Mouse (Mus musculus) kidney, embryonic 14.5 days (tissue): ENCODE data around the gene Spx. TPM values are rescaled to one million over a fixed set of nuclear protein-coding genes. Genes with fewer than 3 reads are reported as not detected.

Experiments
- ATAC-seq: fragments of 200-750 bp; cut with Nextera tagmentation; 2 replicates; pipeline ENCODE4 v1.8.0; 2017; ENCODE audit warnings: moderate number of reproducible peaks, mild to moderate bottlenecking, moderate TSS enrichment, moderate library complexity; ENCODE audit not compliant: low FRiP score, low TSS enrichment
- H3K27ac ChIP-seq: fragments of 300-500 bp; sonication (generic); 2 replicates; pipeline ENCODE4 v1.5.1; 2014; ENCODE audit warnings: low read depth, mild to moderate bottlenecking, low read length, moderate library complexity, mixed read lengths
- H3K27me3 ChIP-seq: fragments of 300-500 bp; sonication (generic); 2 replicates; pipeline ENCODE4 v1.6.1; 2014; ENCODE audit warnings: mild to moderate bottlenecking, low read length; ENCODE audit not compliant: control insufficient read depth, insufficient read depth
- H3K36me3 ChIP-seq: fragments of 300-500 bp; sonication (generic); 2 replicates; pipeline ENCODE4 v1.6.1; 2014; ENCODE audit warnings: low read length, mixed read lengths; ENCODE audit not compliant: control insufficient read depth, insufficient read depth
- H3K4me1 ChIP-seq: fragments of 300-500 bp; sonication (generic); 2 replicates; pipeline ENCODE4 v1.6.1; 2014; ENCODE audit warnings: low read length, mixed read lengths; ENCODE audit not compliant: control insufficient read depth, insufficient read depth
- H3K4me2 ChIP-seq: fragments of 300-500 bp; sonication (generic); replicated peaks from 2 replicates; pipeline ENCODE4 v1.6.1; 2014; ENCODE audit warnings: low read depth, mild to moderate bottlenecking, low read length
- H3K4me3 ChIP-seq: fragments of 300-500 bp; sonication (generic); 2 replicates; pipeline ENCODE4 v1.5.1; 2014; ENCODE audit warnings: mild to moderate bottlenecking, low read length
- H3K9ac ChIP-seq: fragments of 300-500 bp; sonication (generic); 2 replicates; pipeline ENCODE4 v1.6.1; 2014; ENCODE audit warnings: low read depth, mild to moderate bottlenecking, low read length, moderate library complexity
- H3K9me3 ChIP-seq: fragments of 300-500 bp; sonication (generic); 2 replicates; pipeline ENCODE4 v1.6.1; 2016; ENCODE audit warnings: low read length; ENCODE audit not compliant: control insufficient read depth
- WGBS: fragments of 180-500 bp; shearing (Covaris S2); extraction: QIAGEN DNeasy Blood & Tissue Kit; methylation state at CpG from one replicate; pipeline ENCODE4 v1.1.7; 2014; 5-methylcytosine and 5-hydroxymethylcytosine counted together
- polyA plus RNA-seq: library from polyadenylated mRNA; unstranded; fragments of >200 nt; fragmentation: Nextera tagmentation; extraction: Ambion mirVana; gene quantifications from 2 replicates; pipeline ENCODE4 v1.2.1, GENCODE M21; 2014

Gene Spx
- 0.43 and 0.95 TPM in 2 replicates for polyA plus RNA-seq

DNA sequence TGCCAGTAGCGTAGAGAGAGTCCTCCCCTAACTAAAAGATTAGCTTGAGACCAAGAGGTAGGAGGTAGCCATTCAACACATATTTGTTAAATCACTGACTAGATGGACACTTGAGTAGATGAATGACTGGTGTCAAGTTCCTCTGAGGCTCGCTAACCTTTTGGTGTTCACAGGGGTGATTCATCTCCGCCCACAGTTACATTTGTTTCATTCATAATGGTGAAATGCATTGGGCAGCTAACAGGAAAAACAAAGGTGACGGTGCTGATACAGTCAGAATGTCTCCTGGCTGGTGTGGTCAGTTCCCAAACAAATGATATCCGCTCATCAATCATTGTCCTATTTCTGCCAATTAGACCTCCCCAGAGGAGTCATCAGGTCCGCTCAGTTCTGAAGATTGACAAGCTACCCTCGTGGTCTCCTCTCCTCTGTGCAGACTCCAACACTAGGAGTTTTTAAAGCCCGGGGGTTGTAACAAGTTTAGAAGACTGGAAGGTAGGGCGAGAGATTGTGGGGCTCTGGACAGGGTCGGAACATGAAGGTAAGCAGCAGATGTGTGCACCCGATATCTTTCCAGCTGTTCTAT is at the start of gene Spx:
Gene Spx (plus strand): TSS at position 536 of the 586 bp plus-strand sequence.
- H3K36me3 ChIP-seq: no peaks in the 10 kb centered on the region
- H3K4me1 ChIP-seq: 0 out of 2 replicates have a peak, but pooled peaks cover 3% of the 10 kb centered on the region
- no peak within 1 kb of the TSS for H3K27ac ChIP-seq
- H3K27me3 ChIP-seq: peaks cover 24% of the 10 kb centered on the region
- ATAC-seq: no peak
- no peaks in the 10 kb centered on the region for H3K9me3 ChIP-seq
- H3K9ac ChIP-seq: no peak within 1 kb of the TSS
- H3K4me2 ChIP-seq: peak within 1 kb of the TSS; percentile 65
- peak within 1 kb of the TSS; percentile 40 for H3K4me3 ChIP-seq
- WGBS: 47% methylated on average over 11 of the region's 11 CpGs

DNA sequence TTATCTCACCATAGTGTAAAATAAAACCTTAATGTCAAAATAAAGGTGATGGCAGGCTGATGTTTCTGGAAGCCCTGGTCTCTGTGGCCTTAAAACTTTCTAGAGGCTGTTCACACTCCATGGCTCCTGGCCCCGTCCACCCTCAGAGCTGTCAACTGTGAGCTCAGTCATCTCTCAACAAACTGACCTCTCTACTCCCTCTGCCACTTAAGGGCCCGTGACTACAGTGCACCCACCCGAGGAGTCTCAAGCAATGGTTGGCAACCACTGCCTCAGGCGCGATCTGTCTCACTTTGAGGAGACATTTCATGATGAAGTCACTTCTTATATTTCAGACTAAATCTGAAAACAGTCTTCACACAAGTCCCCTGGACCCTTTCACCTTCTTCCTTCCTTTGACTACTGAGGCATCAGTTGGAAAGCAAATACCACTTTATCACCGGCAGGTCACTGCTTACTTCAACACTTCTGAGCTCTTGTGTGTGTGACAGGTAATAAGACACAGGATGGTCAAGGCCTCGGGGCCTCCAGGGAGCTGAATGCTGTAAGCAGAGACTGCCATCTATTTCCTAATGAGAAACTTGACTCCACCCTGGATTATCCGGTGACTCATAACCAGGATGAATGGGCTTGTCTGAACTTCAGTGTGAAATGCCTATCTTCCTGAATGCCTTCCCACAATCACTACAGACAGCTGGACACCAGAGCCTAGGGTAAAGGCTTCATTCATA is 47.3 kb upstream of the Spx start:
- Histone ChIP-seq H3K4me1 (no peaks in the 10 kb centered on the region), H3K27me3 (no peaks in the 10 kb centered on the region), H3K4me3 (no peak overlapping the region), H3K4me2 (no peak overlapping the region), H3K9ac (no peak overlapping the region), H3K36me3 (peaks cover 38% of the 10 kb centered on the region), H3K9me3 (no peaks in the 10 kb centered on the region), H3K27ac (no peak overlapping the region)
- WGBS: 63% methylated on average over 8 of the region's 8 CpGs
- peak; percentile 83 for ATAC-seq

DNA sequence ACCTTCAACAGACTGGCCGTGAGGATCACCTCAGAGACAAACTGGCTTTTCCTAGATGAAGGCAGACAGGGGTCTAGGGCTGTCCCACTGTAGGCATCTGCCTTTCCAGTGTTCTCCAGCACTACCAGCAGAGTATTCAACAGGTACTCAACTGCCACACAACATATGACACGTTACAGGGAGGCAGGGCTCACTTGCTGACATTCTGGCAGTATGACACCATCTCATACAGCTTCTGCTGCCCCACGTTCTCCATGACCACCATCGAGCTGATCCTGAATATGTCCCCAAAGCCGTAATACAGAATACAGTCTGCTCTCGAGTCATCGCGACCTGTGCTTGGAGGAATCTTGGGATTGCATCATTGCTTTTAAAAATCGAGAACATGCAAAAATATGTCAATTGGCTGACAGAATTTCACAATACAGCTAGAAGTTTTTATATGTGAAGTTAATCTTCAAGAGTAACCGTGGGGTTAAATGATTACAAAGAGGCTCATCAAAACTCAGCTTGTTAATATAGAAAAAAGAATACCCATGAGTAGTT is 46.7 kb upstream of the Spx start:
- H3K27me3 ChIP-seq: no peaks in the 10 kb centered on the region
- no peak overlapping the region for H3K4me2 ChIP-seq
- 0 out of 2 replicates have a peak, but pooled peaks have one; percentile 8 for ATAC-seq
- no peak overlapping the region for H3K27ac ChIP-seq
- H3K4me3 ChIP-seq: no peak overlapping the region
- no peaks in the 10 kb centered on the region for H3K9me3 ChIP-seq
- 92% methylated on average over 10 of the region's 10 CpGs for WGBS
- peaks cover 33% of the 10 kb centered on the region for H3K36me3 ChIP-seq
- no peaks in the 10 kb centered on the region for H3K4me1 ChIP-seq
- H3K9ac ChIP-seq: no peak overlapping the region

DNA sequence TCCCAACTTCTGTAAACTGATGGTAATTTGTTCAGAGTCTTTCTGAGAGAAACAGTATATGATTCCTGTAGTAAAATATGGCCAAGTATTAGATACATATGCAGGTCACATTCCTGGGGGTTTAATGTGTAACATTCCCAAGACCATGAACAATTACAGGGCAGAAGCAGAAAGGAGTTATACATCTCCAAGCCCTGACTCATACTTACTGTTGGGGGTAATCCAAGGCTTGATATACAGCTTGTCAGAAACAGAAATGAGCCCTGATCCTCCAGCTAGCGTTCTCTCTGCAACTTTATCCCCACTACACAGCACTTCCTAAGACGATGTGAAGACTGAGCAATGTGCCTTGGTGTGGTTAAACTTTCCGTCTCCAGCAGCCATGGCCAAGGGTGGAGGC is 45.7 kb upstream of the Spx start:
- Histone ChIP-seq H3K27me3 (no peaks in the 10 kb centered on the region), H3K4me1 (no peaks in the 10 kb centered on the region), H3K9me3 (no peaks in the 10 kb centered on the region), H3K4me3 (no peak overlapping the region), H3K4me2 (no peak overlapping the region), H3K27ac (no peak overlapping the region), H3K36me3 (peaks cover 34% of the 10 kb centered on the region; the same call in 1 of the 2 replicates), H3K9ac (no peak overlapping the region)
- 85% methylated on average over 3 of the region's 3 CpGs for WGBS
- no peak for ATAC-seq

DNA sequence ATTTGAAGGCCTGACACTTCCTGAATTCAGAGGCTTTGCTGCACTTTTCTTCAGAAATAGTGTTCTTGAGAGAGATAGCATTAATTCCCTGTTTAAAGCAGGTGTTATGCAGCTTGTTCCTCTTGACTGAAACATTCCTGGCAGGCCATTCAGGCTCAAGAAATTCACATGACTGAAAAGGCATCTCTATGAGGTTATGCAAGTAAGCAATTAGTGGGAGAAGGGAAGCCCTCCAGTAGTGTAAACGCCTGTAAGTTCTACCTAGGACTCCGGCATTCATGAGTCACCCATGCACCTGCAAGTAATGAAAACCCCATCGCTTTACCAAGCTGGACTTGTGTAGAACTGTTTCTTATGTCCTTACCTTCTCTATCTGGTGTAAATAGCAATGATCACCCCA is 43.7 kb upstream of the Spx start:
- no peak overlapping the region for H3K4me2 ChIP-seq
- no peak overlapping the region for H3K4me3 ChIP-seq
- H3K9me3 ChIP-seq: no peaks in the 10 kb centered on the region
- no peak overlapping the region for H3K27ac ChIP-seq
- no peak for ATAC-seq
- H3K4me1 ChIP-seq: no peaks in the 10 kb centered on the region
- no peak overlapping the region for H3K9ac ChIP-seq
- H3K27me3 ChIP-seq: no peaks in the 10 kb centered on the region
- 92% methylated on average over 3 of the region's 3 CpGs for WGBS
- H3K36me3 ChIP-seq: peaks cover 31% of the 10 kb centered on the region; the same call in 1 of the 2 replicates

DNA sequence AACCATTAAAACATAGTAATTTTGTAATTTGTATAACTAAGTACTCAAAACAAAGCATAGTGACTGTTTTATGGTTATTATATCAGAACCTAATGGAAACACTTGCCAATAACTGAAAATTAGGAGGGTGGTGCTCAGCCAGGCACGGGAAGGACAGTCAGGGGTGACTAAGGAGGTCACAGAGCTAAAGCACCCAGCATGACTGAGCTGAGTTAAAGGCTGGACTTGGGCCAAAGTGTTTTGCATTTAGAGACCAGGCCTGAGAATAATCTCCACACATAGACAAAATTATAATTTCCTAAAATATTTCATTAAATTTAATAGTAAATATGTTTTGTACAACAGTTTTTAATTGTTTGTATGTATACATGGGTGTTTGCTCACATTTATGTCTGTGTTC is 36.2 kb upstream of the Spx start:
- ATAC-seq: no peak
- no peak overlapping the region for H3K4me3 ChIP-seq
- no peak overlapping the region for H3K27ac ChIP-seq
- no peaks in the 10 kb centered on the region for H3K9me3 ChIP-seq
- peaks cover 28% of the 10 kb centered on the region for H3K36me3 ChIP-seq
- H3K9ac ChIP-seq: no peak overlapping the region
- H3K4me2 ChIP-seq: no peak overlapping the region
- 72% methylated on average over 1 of the region's 1 CpGs for WGBS
- H3K4me1 ChIP-seq: no peaks in the 10 kb centered on the region
- H3K27me3 ChIP-seq: no peaks in the 10 kb centered on the region

DNA sequence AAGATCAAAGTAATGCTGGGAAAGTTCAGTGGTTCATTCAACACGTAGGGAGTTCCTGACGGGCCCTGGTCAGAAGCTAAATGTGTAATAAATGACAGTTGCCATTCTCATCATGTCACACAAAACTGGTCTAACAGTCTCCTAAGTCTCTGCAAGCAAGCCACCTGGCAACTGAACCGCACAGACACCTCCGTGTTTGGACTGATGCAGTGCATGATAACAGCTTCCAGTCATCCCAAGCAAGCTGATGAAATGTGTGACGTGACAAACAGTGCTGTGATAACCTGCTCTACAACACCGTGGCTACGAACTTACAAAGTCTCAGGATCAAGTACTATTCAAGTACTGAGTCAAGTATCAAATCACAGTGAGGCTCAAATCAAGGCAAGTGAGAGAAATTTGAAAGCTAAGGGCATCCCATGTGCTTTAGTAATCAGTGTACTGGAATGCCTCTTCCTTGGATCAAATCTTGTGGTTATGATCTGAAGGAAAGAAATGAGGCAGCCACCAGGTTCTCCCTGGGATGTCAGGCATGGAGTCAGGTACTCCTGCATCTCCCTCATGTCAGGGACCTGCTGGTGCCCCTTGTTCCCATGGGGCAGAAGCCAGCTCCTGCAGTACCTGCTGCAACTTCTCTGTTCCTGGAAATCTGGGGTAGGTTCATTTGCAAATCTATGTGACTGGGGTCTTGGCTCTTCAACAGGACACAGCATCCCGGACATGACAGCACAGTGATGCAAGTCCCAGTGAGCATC is 34.5 kb upstream of the Spx start:
- H3K9me3 ChIP-seq: no peaks in the 10 kb centered on the region
- no peak overlapping the region for H3K9ac ChIP-seq
- peaks cover 24% of the 10 kb centered on the region for H3K36me3 ChIP-seq
- no peak overlapping the region for H3K4me3 ChIP-seq
- no peaks in the 10 kb centered on the region for H3K27me3 ChIP-seq
- no peak overlapping the region for H3K27ac ChIP-seq
- ATAC-seq: no peak
- no peak overlapping the region for H3K4me2 ChIP-seq
- H3K4me1 ChIP-seq: no peaks in the 10 kb centered on the region
- 90% methylated on average over 8 of the region's 8 CpGs for WGBS

DNA sequence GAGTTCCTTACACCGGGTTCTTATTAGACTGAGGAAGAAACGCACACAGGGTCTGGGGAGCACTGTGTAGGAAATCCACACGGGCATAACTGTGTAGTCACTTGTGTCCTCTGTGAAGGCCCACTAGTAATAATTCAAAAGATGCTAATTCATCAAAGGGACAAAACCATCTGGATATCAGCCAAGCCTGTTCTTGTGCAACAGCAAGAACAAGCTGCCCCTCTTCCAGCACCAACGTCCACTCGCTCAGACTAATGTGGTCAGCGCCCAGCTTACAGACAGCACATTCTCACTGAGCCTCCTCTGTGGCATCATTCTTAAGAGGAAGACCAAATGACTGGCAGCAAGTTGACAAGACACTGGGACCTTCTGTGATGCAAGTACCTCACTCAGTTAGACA is 33.3 kb upstream of the Spx start:
- Histone ChIP-seq H3K27me3 (no peaks in the 10 kb centered on the region), H3K27ac (no peak overlapping the region), H3K4me1 (no peaks in the 10 kb centered on the region), H3K4me3 (no peak overlapping the region), H3K4me2 (no peak overlapping the region), H3K9ac (no peak overlapping the region), H3K36me3 (peaks cover 17% of the 10 kb centered on the region), H3K9me3 (no peaks in the 10 kb centered on the region)
- WGBS: 90% methylated on average over 6 of the region's 6 CpGs
- no peak for ATAC-seq
